Mouse (Mus musculus) small intestine, adult 2 months (tissue): ENCODE measurements around the gene Tpo. TPM values are rescaled to one million over a fixed set of nuclear protein-coding genes. Genes with fewer than 3 reads are reported as not detected.

ENCODE experiments used
- H3K27ac ChIP-seq: fragments of 200-500 bp; 2 replicates; pipeline ENCODE4 v1.5.1; 2012; ENCODE audit warnings: low read depth, low read length, control low read depth, inconsistent platforms; ENCODE audit not compliant: insufficient read depth
- H3K27me3 ChIP-seq: fragments of 200-500 bp; 2 replicates; pipeline ENCODE4 v1.6.1; 2012; ENCODE audit warnings: mild to moderate bottlenecking, moderate library complexity, low read length, inconsistent platforms; ENCODE audit not compliant: control insufficient read depth, insufficient read depth
- H3K36me3 ChIP-seq: fragments of 200-500 bp; 2 replicates; pipeline ENCODE4 v1.6.1; 2012; ENCODE audit warnings: mild to moderate bottlenecking, low read length, control low read depth, inconsistent platforms; ENCODE audit not compliant: control insufficient read depth, insufficient read depth
- H3K4me1 ChIP-seq: fragments of 200-500 bp; 2 replicates; pipeline ENCODE4 v1.6.1; 2012; ENCODE audit warnings: low read length, inconsistent platforms, mixed read lengths; ENCODE audit not compliant: control insufficient read depth, insufficient read depth, insufficient read length
- H3K4me3 ChIP-seq: fragments of 200-500 bp; 2 replicates; pipeline ENCODE4 v1.5.1; 2012; ENCODE audit warnings: low read depth, mild to moderate bottlenecking, control low read depth, inconsistent platforms, low read length, moderate library complexity
- CTCF ChIP-seq: fragments of 200-500 bp; IDR thresholded peaks from 2 replicates; pipeline ENCODE4 v1.5.1; 2012; ENCODE audit warnings: low read depth, mild to moderate bottlenecking, control low read depth, inconsistent platforms, low read length, moderate library complexity, mixed read lengths; ENCODE audit not compliant: insufficient replicate concordance, insufficient read length; ENCODE audit errors: extremely low read depth
- POLR2A ChIP-seq: fragments of 200-500 bp; IDR thresholded peaks from 2 replicates; pipeline ENCODE4 v1.6.1; 2012; ENCODE audit warnings: low read depth, mild to moderate bottlenecking, control low read depth, inconsistent platforms, low read length, moderate library complexity
- WGBS: fragments of 180-500 bp; shearing (Covaris S2); methylation state at CpG from one replicate; pipeline ENCODE4 v1.1.7; 2018; 5-methylcytosine and 5-hydroxymethylcytosine counted together
- polyA plus RNA-seq: library from polyadenylated mRNA; depleted of rRNA; stranded (reverse); fragments of >200 nt; gene quantifications from 2 replicates; pipeline ENCODE4 v1.2.3, GENCODE M21; 2012

The Tpo gene
- polyA plus RNA-seq, 1 experiment: 0.27 TPM

- Histone ChIP-seq H3K36me3 (no peaks in the 10 kb centered on the region), H3K27ac (no peak overlapping the region), H3K27me3 (no peaks in the 10 kb centered on the region), H3K4me1 (no peaks in the 10 kb centered on the region), H3K4me3 (no peak overlapping the region)
- no peak for TF ChIP-seq POLR2A
- no peak for TF ChIP-seq CTCF
Observed at GRCm38 (mm10) chr12:30035841-30036568, 96.4 kb downstream of the Tpo start.

- Histone ChIP-seq H3K4me1 (no peaks in the 10 kb centered on the region), H3K4me3 (no peak overlapping the region), H3K27ac (no peak overlapping the region), H3K27me3 (no peaks in the 10 kb centered on the region), H3K36me3 (no peaks in the 10 kb centered on the region)
- WGBS: 36% methylated on average over 1 of the region's 1 CpGs
- TF ChIP-seq POLR2A (no peak), CTCF (no peak)
Observed at GRCm38 (mm10) chr12:30035406-30035805, 97.0 kb downstream of the Tpo start.

DNA sequence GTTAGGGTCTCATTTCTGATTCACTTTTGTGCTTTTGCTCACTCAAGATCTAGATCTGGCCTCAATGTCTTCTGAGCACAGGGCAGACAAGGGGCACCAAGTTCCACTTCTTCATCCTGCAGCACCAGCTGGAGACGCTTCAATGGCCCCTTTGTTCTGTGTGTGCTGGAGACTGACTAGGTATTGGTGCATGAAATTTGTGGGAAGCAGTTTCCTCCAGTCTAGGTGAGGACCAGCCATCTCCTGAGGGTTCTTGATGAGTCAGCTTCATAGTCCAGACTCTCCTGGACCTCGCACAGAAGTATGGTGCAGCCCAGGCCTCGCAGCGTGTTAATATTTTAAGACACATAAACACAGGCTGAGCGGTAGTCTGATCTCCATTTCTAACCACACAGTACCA, 97.7 kb downstream of the Tpo start:
- H3K36me3 ChIP-seq: no peaks in the 10 kb centered on the region

GRCm38 (mm10) chr12:30030571-30030970, 101.9 kb downstream of the Tpo start:
- TF ChIP-seq CTCF (no peak), POLR2A (no peak)
- H3K4me1 ChIP-seq: no peaks in the 10 kb centered on the region
- no peak overlapping the region for H3K4me3 ChIP-seq
- H3K27ac ChIP-seq: no peak overlapping the region
- 51% methylated on average over 5 of the region's 5 CpGs for WGBS
- H3K27me3 ChIP-seq: no peaks in the 10 kb centered on the region
- no peaks in the 10 kb centered on the region for H3K36me3 ChIP-seq

More for the DNA sequence above, 97.7 kb downstream of the Tpo start:
- 88% methylated on average over 5 of the region's 5 CpGs for WGBS
- no peaks in the 10 kb centered on the region for H3K27me3 ChIP-seq
- H3K4me3 ChIP-seq: no peak overlapping the region
- H3K4me1 ChIP-seq: no peaks in the 10 kb centered on the region
- no peak overlapping the region for H3K27ac ChIP-seq
- TF ChIP-seq CTCF (no peak), POLR2A (no peak)

DNA sequence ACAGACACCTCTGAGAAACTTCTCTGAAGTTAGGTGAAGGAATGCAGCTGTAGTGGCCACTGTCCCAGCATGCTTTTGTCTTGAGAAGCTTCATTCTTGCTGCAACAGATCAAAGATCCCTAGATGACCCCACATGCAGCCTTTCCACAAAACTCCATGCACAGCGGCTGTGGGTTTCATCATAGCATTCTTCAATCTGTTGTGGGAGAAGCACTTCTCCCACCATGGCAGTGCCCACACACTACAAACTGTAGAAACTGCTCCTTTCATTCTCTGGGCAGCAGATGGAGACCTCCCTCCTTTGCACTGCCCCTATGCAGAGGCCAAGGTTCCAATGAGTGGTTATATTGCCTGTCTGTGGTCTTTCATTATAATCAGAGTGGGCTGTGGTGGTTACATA, 103.3 kb downstream of the Tpo start:
- no peaks in the 10 kb centered on the region for H3K4me1 ChIP-seq
- 91% methylated on average over 1 of the region's 1 CpGs for WGBS
- H3K4me3 ChIP-seq: no peak overlapping the region
- H3K27ac ChIP-seq: no peak overlapping the region
- H3K27me3 ChIP-seq: no peaks in the 10 kb centered on the region
- no peak for TF ChIP-seq CTCF
- no peak for TF ChIP-seq POLR2A
- no peaks in the 10 kb centered on the region for H3K36me3 ChIP-seq

DNA sequence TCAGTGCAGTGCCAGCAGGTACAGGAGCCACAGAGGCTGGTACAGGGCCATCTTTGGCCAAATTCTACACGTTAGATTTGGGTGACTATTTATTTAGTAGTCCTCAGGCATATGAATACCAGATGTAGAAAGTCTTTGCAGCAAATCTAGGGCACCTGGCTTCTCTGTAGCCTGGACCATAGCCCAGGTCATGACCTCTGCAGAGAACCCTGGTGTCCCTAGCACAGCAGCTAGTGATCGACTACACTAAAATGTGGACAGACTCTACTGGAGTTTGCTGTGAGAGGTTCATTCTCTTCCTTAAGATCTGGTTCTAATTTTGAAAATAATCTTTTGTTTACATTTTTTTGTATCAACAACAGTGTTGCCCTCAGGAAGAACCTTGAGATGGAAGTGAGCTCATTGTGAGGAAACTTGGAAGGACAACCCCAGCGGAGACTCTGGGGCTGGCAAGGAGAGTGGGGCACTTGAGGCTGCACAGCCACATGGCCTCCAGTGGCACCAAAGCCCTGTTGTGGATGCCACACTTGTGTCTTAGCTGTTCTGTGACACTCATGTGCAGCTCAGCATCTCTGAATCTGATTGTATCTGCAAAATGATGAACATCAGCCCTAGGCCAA, 104.6 kb downstream of the Tpo start:
- 74% methylated on average over 3 of the region's 3 CpGs for WGBS
- H3K4me3 ChIP-seq: no peak overlapping the region
- H3K27me3 ChIP-seq: no peaks in the 10 kb centered on the region
- no peak for TF ChIP-seq POLR2A
- H3K27ac ChIP-seq: no peak overlapping the region
- H3K4me1 ChIP-seq: no peaks in the 10 kb centered on the region
- no peaks in the 10 kb centered on the region for H3K36me3 ChIP-seq

DNA sequence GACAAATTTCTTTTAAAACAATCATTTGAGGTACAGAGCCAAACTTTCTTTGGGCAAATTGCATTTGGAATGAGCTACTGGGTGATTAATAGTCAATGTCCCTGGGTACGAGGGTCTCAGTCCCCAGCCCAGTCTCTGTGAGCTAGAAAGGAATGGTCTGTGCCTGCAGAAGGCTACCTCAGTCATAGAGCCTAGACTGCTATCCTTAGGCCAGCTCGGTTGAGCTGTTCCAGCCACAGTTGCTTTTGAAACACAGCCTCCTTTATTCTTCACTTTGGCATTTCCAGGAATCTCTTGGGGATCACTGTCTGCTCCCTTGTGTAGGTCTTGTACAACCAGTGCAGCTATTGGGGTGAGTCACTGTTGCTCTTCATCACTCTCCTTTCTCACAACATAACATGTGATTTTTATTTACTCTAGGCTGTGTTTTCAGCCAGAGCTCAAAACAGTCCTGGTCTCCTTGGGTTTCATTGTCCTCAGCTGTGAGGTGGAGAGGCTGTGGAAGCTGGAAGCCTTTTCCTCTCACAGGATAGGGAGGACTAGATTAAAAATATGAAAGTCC, 108.1 kb downstream of the Tpo start:
- WGBS: 55% methylated on average over 2 of the region's 2 CpGs
- Histone ChIP-seq H3K4me3 (no peak overlapping the region), H3K27ac (no peak overlapping the region), H3K27me3 (no peaks in the 10 kb centered on the region), H3K36me3 (no peaks in the 10 kb centered on the region), H3K4me1 (no peaks in the 10 kb centered on the region)
- TF ChIP-seq POLR2A (no peak), CTCF (no peak)
